Mouse (Mus musculus): Measurements from ENCODE around the gene Orai2. TPM values are rescaled to one million over a fixed set of nuclear protein-coding genes. Genes with fewer than 3 reads are reported as not detected.
A peak's percentile ranks its signal among the peaks of the same experiment; 100 is the strongest.

The Orai2 gene
- total and polyA plus RNA-seq, 2 experiments from 2014 or later, result 0.69 to 1.1 TPM

- 38% methylated on average over 2 of the region's 2 CpGs for WGBS
These were observed 62.0 kb downstream of the Orai2 start for GRCm38 (mm10) chr5:136108486-136108885.

GRCm38 (mm10) chr5:136104511-136104910, 66.0 kb downstream of the Orai2 start:
- no peak for DNase-seq (ENCODE audit: low spot score)
- no peak overlapping the region for H3K4me2 ChIP-seq (ENCODE audit: low read depth, low read length)
- peaks cover 4% of the 10 kb centered on the region; the same call in 1 of the 2 replicates for H3K4me1 ChIP-seq (ENCODE audit: control insufficient read depth, insufficient read depth)
- 93% methylated on average over 5 of the region's 5 CpGs for WGBS
- no peak for ATAC-seq (ENCODE audit: insufficient read depth, low read depth)
- no peak overlapping the region for H3K4me3 ChIP-seq (ENCODE audit: low read depth, low read length)
- H3K27ac ChIP-seq (ENCODE audit: low read depth), result no peak overlapping the region
- H3K9me3 ChIP-seq (replicated peaks; ENCODE audit: control insufficient read depth, low read length), result peaks cover 5% of the 10 kb centered on the region; the same call in 1 of the 2 replicates
- H3K36me3 ChIP-seq (replicated peaks; ENCODE audit: control insufficient read depth, insufficient read depth, low read length), result no peaks in the 10 kb centered on the region
- 0 out of 2 replicates have a peak, but pooled peaks cover 3% of the 10 kb centered on the region for H3K27me3 ChIP-seq (ENCODE audit: control insufficient read depth, insufficient read depth, low read length)
- H3K9ac ChIP-seq (replicated peaks; ENCODE audit: low read depth, low read length), result no peak overlapping the region
- TF ChIP-seq CTCF (IDR thresholded peaks at IDR 0.05; ENCODE audit: low read depth), result peak; percentile 23; the same call in 1 of the 2 replicates
- TF ChIP-seq EP300 (IDR thresholded peaks at IDR 0.05; ENCODE audit: low read depth), result no peak

More at GRCm38 (mm10) chr5:136108486-136108885, 62.0 kb downstream of the Orai2 start:
- Histone ChIP-seq H3K4me3 (ENCODE audit: low read depth, low read length) (no peak overlapping the region), H3K9ac (replicated peaks; ENCODE audit: low read depth, low read length) (no peak overlapping the region), H3K9me3 (replicated peaks; ENCODE audit: control insufficient read depth, low read length) (peaks cover 5% of the 10 kb centered on the region; the same call in 1 of the 2 replicates), H3K27me3 (ENCODE audit: control insufficient read depth, insufficient read depth, low read length) (no peaks in the 10 kb centered on the region), H3K4me1 (ENCODE audit: control insufficient read depth, insufficient read depth) (no peaks in the 10 kb centered on the region), H3K36me3 (replicated peaks; ENCODE audit: control insufficient read depth, insufficient read depth, low read length) (no peaks in the 10 kb centered on the region), H3K27ac (ENCODE audit: low read depth) (no peak overlapping the region), H3K4me2 (ENCODE audit: low read depth, low read length) (no peak overlapping the region)
- no peak for TF ChIP-seq CTCF (IDR thresholded peaks at IDR 0.05; ENCODE audit: low read depth)
- TF ChIP-seq EP300 (IDR thresholded peaks at IDR 0.05; ENCODE audit: low read depth), result no peak
- ATAC-seq (ENCODE audit: insufficient read depth, low read depth) (no peak), DNase-seq (ENCODE audit: low spot score) (no peak)

- DNase-seq (ENCODE audit: low spot score) (peak; percentile 73), ATAC-seq (ENCODE audit: insufficient read depth, low read depth) (peak; percentile 87)
- H3K27ac ChIP-seq (ENCODE audit: low read depth), result no peak overlapping the region
- peak overlapping the region; percentile 17; the same call in 1 of the 2 replicates for H3K4me3 ChIP-seq (ENCODE audit: low read depth, low read length)
- H3K4me2 ChIP-seq (ENCODE audit: low read depth, low read length), result peak overlapping the region; percentile 51
- H3K36me3 ChIP-seq (replicated peaks; ENCODE audit: control insufficient read depth, insufficient read depth, low read length), result no peaks in the 10 kb centered on the region
- TF ChIP-seq CTCF (IDR thresholded peaks at IDR 0.05; ENCODE audit: low read depth), result peak; percentile 81
- TF ChIP-seq EP300 (IDR thresholded peaks at IDR 0.05; ENCODE audit: low read depth), result no peak
- H3K27me3 ChIP-seq (ENCODE audit: control insufficient read depth, insufficient read depth, low read length), result 0 out of 2 replicates have a peak, but pooled peaks cover 3% of the 10 kb centered on the region
- 5% methylated on average over 41 of the region's 41 CpGs for WGBS
- peaks cover 5% of the 10 kb centered on the region; the same call in 1 of the 2 replicates for H3K9me3 ChIP-seq (replicated peaks; ENCODE audit: control insufficient read depth, low read length)
- peaks cover 4% of the 10 kb centered on the region; the same call in 1 of the 2 replicates for H3K4me1 ChIP-seq (ENCODE audit: control insufficient read depth, insufficient read depth)
- H3K9ac ChIP-seq (replicated peaks; ENCODE audit: low read depth, low read length), result no peak overlapping the region
These were observed 68.3 kb downstream of the Orai2 start for GRCm38 (mm10) chr5:136102099-136102820.

GRCm38 (mm10) chr5:136098536-136098935, 72.0 kb downstream of the Orai2 start:
- TF ChIP-seq CTCF (IDR thresholded peaks at IDR 0.05; ENCODE audit: low read depth) (no peak), EP300 (IDR thresholded peaks at IDR 0.05; ENCODE audit: low read depth) (no peak)
- no peak for ATAC-seq (ENCODE audit: insufficient read depth, low read depth)
- Histone ChIP-seq H3K4me1 (ENCODE audit: control insufficient read depth, insufficient read depth) (peaks cover 4% of the 10 kb centered on the region; the same call in 1 of the 2 replicates), H3K9me3 (replicated peaks; ENCODE audit: control insufficient read depth, low read length) (no peaks in the 10 kb centered on the region), H3K27me3 (ENCODE audit: control insufficient read depth, insufficient read depth, low read length) (0 out of 2 replicates have a peak, but pooled peaks cover 3% of the 10 kb centered on the region), H3K27ac (ENCODE audit: low read depth) (no peak overlapping the region), H3K9ac (replicated peaks; ENCODE audit: low read depth, low read length) (0 out of 2 replicates have a peak overlapping the region, but pooled peaks have one; percentile 5), H3K4me3 (ENCODE audit: low read depth, low read length) (no peak overlapping the region), H3K4me2 (ENCODE audit: low read depth, low read length) (no peak overlapping the region), H3K36me3 (replicated peaks; ENCODE audit: control insufficient read depth, insufficient read depth, low read length) (no peaks in the 10 kb centered on the region)
- 71% methylated on average over 10 of the region's 10 CpGs for WGBS
- no peak for DNase-seq (ENCODE audit: low spot score)

Small RNA genes lying within 50 kb of the gene (microRNA-seq; reads per million reads assigned to microRNA genes)
- not detected for gene Mir7035

Other genes with a start within 250 kb of the Orai2 start
- gene Ywhag, start 236.1 kb downstream of the Orai2 start, total RNA-seq (2014; rRNA removed; ENCODE audit: low replicate concordance), result 47.3 and 67.2 TPM in 2 replicates
- gene Ywhag, start 236.1 kb downstream of the Orai2 start, polyA plus RNA-seq (2015; fragmentation: Nextera tagmentation; extraction: Ambion mirVana), result 137 and 149 TPM in 2 replicates
- 1.3 and 3.6 TPM in 2 replicates for gene Ssc4d, start 196.2 kb downstream of the Orai2 start, total RNA-seq (2014; rRNA removed; ENCODE audit: low replicate concordance)
- 0.55 and 0.56 TPM in 2 replicates for gene Ssc4d, start 196.2 kb downstream of the Orai2 start, polyA plus RNA-seq (2015; fragmentation: Nextera tagmentation; extraction: Ambion mirVana)
- not detected in 2 replicates for gene Zp3, start 190.6 kb downstream of the Orai2 start, total RNA-seq (2014; rRNA removed; ENCODE audit: low replicate concordance)
- gene Zp3, start 190.6 kb downstream of the Orai2 start, polyA plus RNA-seq (2015; fragmentation: Nextera tagmentation; extraction: Ambion mirVana), result 0.14 TPM in 1 of 2 replicates, not detected in the other
- 27.4 and 28.6 TPM in 2 replicates for gene Dtx2, start 175.9 kb downstream of the Orai2 start, total RNA-seq (2014; rRNA removed; ENCODE audit: low replicate concordance)
- gene Dtx2, start 175.9 kb downstream of the Orai2 start, polyA plus RNA-seq (2015; fragmentation: Nextera tagmentation; extraction: Ambion mirVana), result 14.6 and 15.7 TPM in 2 replicates
- gene Upk3b, start 132.2 kb downstream of the Orai2 start, total RNA-seq (2014; rRNA removed; ENCODE audit: low replicate concordance), result 40.6 and 47.9 TPM in 2 replicates
- 21.1 and 24.0 TPM in 2 replicates for gene Upk3b, start 132.2 kb downstream of the Orai2 start, polyA plus RNA-seq (2015; fragmentation: Nextera tagmentation; extraction: Ambion mirVana)
- gene Upk3bl, start 116.2 kb downstream of the Orai2 start, total RNA-seq (2014; rRNA removed; ENCODE audit: low replicate concordance), result 4.2 TPM in 1 of 2 replicates, not detected in the other
- gene Upk3bl, start 116.2 kb downstream of the Orai2 start, polyA plus RNA-seq (2015; fragmentation: Nextera tagmentation; extraction: Ambion mirVana), result not detected in 2 replicates
- gene Rasa4, start 86.8 kb downstream of the Orai2 start, total RNA-seq (2014; rRNA removed; ENCODE audit: low replicate concordance), result 0.27 and 6.2 TPM in 2 replicates
- 0.96 and 1.3 TPM in 2 replicates for gene Rasa4, start 86.8 kb downstream of the Orai2 start, polyA plus RNA-seq (2015; fragmentation: Nextera tagmentation; extraction: Ambion mirVana)
- 59.8 and 121 TPM in 2 replicates for gene Polr2j, start 54.1 kb downstream of the Orai2 start, total RNA-seq (2014; rRNA removed; ENCODE audit: low replicate concordance)
- gene Polr2j, start 54.1 kb downstream of the Orai2 start, polyA plus RNA-seq (2015; fragmentation: Nextera tagmentation; extraction: Ambion mirVana), result 145 and 155 TPM in 2 replicates
- gene Lrwd1, start 34.6 kb downstream of the Orai2 start, total RNA-seq (2014; rRNA removed; ENCODE audit: low replicate concordance), result 20.9 and 23.1 TPM in 2 replicates
- 9.4 and 10.0 TPM in 2 replicates for gene Lrwd1, start 34.6 kb downstream of the Orai2 start, polyA plus RNA-seq (2015; fragmentation: Nextera tagmentation; extraction: Ambion mirVana)
- gene Alkbh4, start 34.6 kb downstream of the Orai2 start, total RNA-seq (2014; rRNA removed; ENCODE audit: low replicate concordance), result 9.4 and 11.4 TPM in 2 replicates
- gene Alkbh4, start 34.6 kb downstream of the Orai2 start, polyA plus RNA-seq (2015; fragmentation: Nextera tagmentation; extraction: Ambion mirVana), result 7.9 and 8.0 TPM in 2 replicates
- 1.7 and 8.4 TPM in 2 replicates for gene Prkrip1, start 28.2 kb upstream of the Orai2 start, total RNA-seq (2014; rRNA removed; ENCODE audit: low replicate concordance)
- 32.7 and 34.0 TPM in 2 replicates for gene Prkrip1, start 28.2 kb upstream of the Orai2 start, polyA plus RNA-seq (2015; fragmentation: Nextera tagmentation; extraction: Ambion mirVana)
- 0.97 and 2.0 TPM in 2 replicates for gene Sh2b2, start 75.8 kb upstream of the Orai2 start, total RNA-seq (2014; rRNA removed; ENCODE audit: low replicate concordance)
- gene Sh2b2, start 75.8 kb upstream of the Orai2 start, polyA plus RNA-seq (2015; fragmentation: Nextera tagmentation; extraction: Ambion mirVana), result 0.41 and 0.63 TPM in 2 replicates

Data from heart, postnatal 0 days (tissue).